Mouse (Mus musculus) heart, embryonic 14.5 days (tissue): ENCODE data around the gene Myo1d. TPM values are rescaled to one million over a fixed set of nuclear protein-coding genes. Genes with fewer than 3 reads are reported as not detected.

Experiments used
- ATAC-seq: fragments of 200-750 bp; cut with Nextera tagmentation; 2 replicates; pipeline ENCODE4 v1.8.0; 2017; ENCODE audit warnings: low read depth, moderate TSS enrichment; ENCODE audit not compliant: insufficient number of reproducible peaks, insufficient read depth, low FRiP score
- H3K27ac ChIP-seq, 2 experiments: fragments of 200-500 bp in 1 of 2; fragments of 300-500 bp in 1 of 2; sonication (generic) in 1 of 2; replicated peaks in 1 of 2; 2 replicates each; pipeline ENCODE4 v1.5.1; 2012 to 2014; ENCODE audit warnings: low read depth in 2 of 2, low read length in 2 of 2, control low read depth in 1 of 2, mild to moderate bottlenecking in 1 of 2, mixed read lengths in 1 of 2; ENCODE audit not compliant: control insufficient read depth in 1 of 2, insufficient read depth in 1 of 2
- H3K27me3 ChIP-seq: fragments of 300-500 bp; sonication (generic); 2 replicates; pipeline ENCODE4 v1.6.1; 2014; ENCODE audit warnings: mild to moderate bottlenecking, low read length, control low read depth; ENCODE audit not compliant: control insufficient read depth, insufficient read depth
- H3K36me3 ChIP-seq: fragments of 300-500 bp; sonication (generic); 2 replicates; pipeline ENCODE4 v1.6.1; 2014; ENCODE audit warnings: mild to moderate bottlenecking, control low read depth, low read length, mixed read lengths; ENCODE audit not compliant: control insufficient read depth, insufficient read depth
- H3K4me1 ChIP-seq, 2 experiments: fragments of 200-500 bp in 1 of 2; fragments of 300-500 bp in 1 of 2; sonication (generic) in 1 of 2; 2 replicates each; pipeline ENCODE4 v1.6.1; 2012 to 2014; ENCODE audit warnings: low read length in 2 of 2, control low read depth in 1 of 2, mixed read lengths in 1 of 2; ENCODE audit not compliant: control insufficient read depth in 2 of 2, insufficient read depth in 2 of 2
- H3K4me2 ChIP-seq: fragments of 300-500 bp; sonication (generic); 2 replicates; pipeline ENCODE4 v1.6.1; 2014; ENCODE audit warnings: mild to moderate bottlenecking, low read length
- H3K4me3 ChIP-seq, 2 experiments: fragments of 200-500 bp in 1 of 2; fragments of 300-500 bp in 1 of 2; sonication (generic) in 1 of 2; 2 replicates each; pipeline ENCODE4 v1.5.1; 2012 to 2014; ENCODE audit warnings: low read length in 2 of 2, mild to moderate bottlenecking in 2 of 2, control low read depth in 1 of 2, low read depth in 1 of 2, moderate library complexity in 1 of 2; ENCODE audit not compliant: control insufficient read depth in 1 of 2, insufficient read depth in 1 of 2
- H3K9ac ChIP-seq: fragments of 300-500 bp; sonication (generic); 2 replicates; pipeline ENCODE4 v1.6.1; 2014; ENCODE audit warnings: mild to moderate bottlenecking, low read length
- H3K9me3 ChIP-seq: fragments of 300-500 bp; sonication (generic); 2 replicates; pipeline ENCODE4 v1.6.1; 2016; ENCODE audit warnings: low read length, control low read depth; ENCODE audit not compliant: control insufficient read depth
- WGBS: fragments of 180-500 bp; shearing (Covaris S2); extraction: QIAGEN DNeasy Blood & Tissue Kit; methylation state at CpG from one replicate; pipeline ENCODE4 v1.1.7; 2014; 5-methylcytosine and 5-hydroxymethylcytosine counted together
- polyA plus RNA-seq: library from polyadenylated mRNA; unstranded; fragments of >200 nt; fragmentation: Nextera tagmentation; extraction: Ambion mirVana; gene quantifications from 2 replicates; pipeline ENCODE4 v1.2.1, GENCODE M21; 2014

Gene Myo1d
- polyA plus RNA-seq, 1 experiment from 2014 or later = 9.6 TPM

DNA sequence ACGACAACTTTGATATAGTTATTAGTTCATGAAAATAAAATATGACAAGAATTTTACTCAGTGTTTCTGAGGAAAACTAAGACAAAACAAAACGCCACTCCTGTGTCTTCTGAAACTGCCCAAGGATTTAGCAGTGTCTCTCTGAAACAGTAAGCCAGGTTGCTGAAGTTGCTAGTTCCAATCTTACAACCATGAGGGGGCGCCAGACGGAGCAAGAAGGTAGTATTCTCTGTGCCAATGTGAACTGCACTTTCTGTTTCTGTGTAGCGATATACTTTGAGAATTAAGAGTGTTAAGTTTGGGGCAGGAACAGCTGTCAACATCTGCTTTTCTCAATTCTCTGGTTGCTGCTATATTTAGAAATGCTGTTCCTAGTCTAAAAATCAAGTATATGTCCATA lies 165.4 kb downstream of the Myo1d start:
- 42% methylated on average over 5 of the region's 5 CpGs for WGBS
- Histone ChIP-seq H3K36me3 (no peaks in the 10 kb centered on the region), H3K9ac (no peak overlapping the region), H3K9me3 (no peaks in the 10 kb centered on the region), H3K27ac (no peak overlapping the region), H3K4me1 (no peaks in the 10 kb centered on the region), H3K27me3 (no peaks in the 10 kb centered on the region), H3K4me3 (no peak overlapping the region), H3K4me2 (no peak overlapping the region)
- ATAC-seq = no peak

DNA sequence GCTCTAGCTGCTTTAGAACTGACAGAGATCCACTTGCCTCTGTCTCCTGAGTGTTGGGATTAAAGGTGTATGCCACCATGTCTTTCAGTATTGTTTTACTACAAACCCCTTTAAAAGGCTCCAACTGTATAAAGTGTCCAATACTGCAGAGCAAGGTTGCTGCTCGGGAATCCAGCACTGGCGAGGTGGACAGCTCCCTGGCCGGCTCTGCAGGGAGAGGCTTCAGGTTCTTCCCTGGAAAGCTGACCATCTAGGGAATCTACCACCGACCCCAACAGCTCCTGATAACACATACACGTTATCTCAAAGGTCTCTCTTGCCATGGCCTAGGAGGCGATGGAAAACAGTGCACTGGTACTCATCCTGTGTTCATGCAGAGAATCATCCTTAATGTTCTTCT lies 166.3 kb downstream of the Myo1d start:
- H3K9ac ChIP-seq = no peak overlapping the region
- no peak overlapping the region for H3K4me3 ChIP-seq
- H3K4me1 ChIP-seq = no peaks in the 10 kb centered on the region
- no peak overlapping the region for H3K27ac ChIP-seq
- H3K36me3 ChIP-seq = no peaks in the 10 kb centered on the region
- H3K27me3 ChIP-seq = no peaks in the 10 kb centered on the region
- H3K4me2 ChIP-seq = no peak overlapping the region
- no peak for ATAC-seq
- no peaks in the 10 kb centered on the region for H3K9me3 ChIP-seq
- WGBS = 3% methylated on average over 6 of the region's 6 CpGs

DNA sequence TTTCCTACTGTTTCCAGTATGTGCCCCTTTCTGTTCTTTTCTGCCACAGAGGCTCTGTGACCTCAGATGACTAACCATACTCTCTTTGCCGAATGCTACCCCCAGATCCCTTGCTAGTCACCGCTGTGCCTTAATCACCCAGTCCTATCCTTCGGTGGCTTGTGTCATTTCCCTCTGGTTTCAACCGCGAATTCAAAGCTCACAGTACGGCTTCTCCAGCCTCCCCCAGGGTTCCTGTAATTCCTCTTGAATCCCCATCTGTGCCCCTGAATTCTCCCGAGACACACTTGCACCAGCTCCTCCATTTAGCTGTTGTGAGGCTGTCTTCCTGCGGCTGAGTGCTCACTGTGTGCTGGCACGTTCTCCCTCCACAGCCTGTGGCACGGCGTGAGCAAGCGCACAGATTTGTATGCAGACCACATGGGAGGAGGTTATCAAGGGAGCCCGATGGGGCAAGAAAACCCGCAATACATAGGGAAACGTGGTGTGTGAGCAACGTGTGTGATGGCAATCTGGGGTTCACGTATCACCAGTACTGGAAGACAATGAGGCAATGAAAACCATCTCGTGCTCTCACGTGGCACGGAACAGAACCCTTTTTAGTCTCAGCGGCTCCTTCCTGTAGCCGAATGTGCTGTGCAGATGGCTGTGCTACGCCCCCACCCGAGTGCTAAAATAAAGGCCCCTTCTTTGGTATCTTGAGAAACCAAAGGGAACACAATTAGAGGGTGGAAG lies 177.0 kb downstream of the Myo1d start:
- Histone ChIP-seq H3K9ac (peak overlapping the region; percentile 57), H3K4me1 (peaks cover 7 to 12% of the 10 kb centered on the region in 2 experiments; a peak in 2 of 4 replicates), H3K27me3 (no peaks in the 10 kb centered on the region), H3K9me3 (no peaks in the 10 kb centered on the region), H3K4me2 (peak overlapping the region; percentile 77), H3K36me3 (no peaks in the 10 kb centered on the region), H3K4me3 (peak overlapping the region; percentile 28 to 36), H3K27ac (no peak overlapping the region)
- ATAC-seq = no peak
- 3% methylated on average over 24 of the region's 24 CpGs for WGBS

DNA sequence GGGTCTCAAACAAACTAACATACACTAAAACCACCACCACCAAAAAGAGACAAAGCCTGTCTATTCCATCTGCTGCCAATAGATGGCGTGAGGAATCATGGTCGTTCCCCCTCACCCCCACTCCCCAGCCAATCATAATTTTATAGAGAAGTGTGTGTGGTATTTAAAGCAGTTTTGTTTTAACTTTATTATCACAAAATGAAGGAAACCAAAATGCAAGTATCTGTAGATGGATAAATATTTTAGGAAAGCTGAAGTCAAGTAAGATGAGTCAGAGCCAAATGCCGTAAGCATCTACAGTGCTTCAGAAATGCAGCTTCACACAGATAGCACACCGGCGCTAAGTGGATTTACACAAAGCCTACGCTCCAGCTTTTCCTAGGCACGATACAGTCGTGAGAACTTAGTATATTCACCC lies 177.8 kb downstream of the Myo1d start:
- H3K27ac ChIP-seq = no peak overlapping the region
- 16% methylated on average over 8 of the region's 8 CpGs for WGBS
- peaks cover 7 to 12% of the 10 kb centered on the region in 2 experiments; a peak in 2 of 4 replicates for H3K4me1 ChIP-seq
- no peaks in the 10 kb centered on the region for H3K27me3 ChIP-seq
- H3K4me3 ChIP-seq = no peak overlapping the region; a peak in 1 of 4 replicates
- no peaks in the 10 kb centered on the region for H3K9me3 ChIP-seq
- peak overlapping the region; percentile 57; the same call in 1 of the 2 replicates for H3K9ac ChIP-seq
- no peaks in the 10 kb centered on the region for H3K36me3 ChIP-seq
- ATAC-seq = no peak
- H3K4me2 ChIP-seq = peak overlapping the region; percentile 77

DNA sequence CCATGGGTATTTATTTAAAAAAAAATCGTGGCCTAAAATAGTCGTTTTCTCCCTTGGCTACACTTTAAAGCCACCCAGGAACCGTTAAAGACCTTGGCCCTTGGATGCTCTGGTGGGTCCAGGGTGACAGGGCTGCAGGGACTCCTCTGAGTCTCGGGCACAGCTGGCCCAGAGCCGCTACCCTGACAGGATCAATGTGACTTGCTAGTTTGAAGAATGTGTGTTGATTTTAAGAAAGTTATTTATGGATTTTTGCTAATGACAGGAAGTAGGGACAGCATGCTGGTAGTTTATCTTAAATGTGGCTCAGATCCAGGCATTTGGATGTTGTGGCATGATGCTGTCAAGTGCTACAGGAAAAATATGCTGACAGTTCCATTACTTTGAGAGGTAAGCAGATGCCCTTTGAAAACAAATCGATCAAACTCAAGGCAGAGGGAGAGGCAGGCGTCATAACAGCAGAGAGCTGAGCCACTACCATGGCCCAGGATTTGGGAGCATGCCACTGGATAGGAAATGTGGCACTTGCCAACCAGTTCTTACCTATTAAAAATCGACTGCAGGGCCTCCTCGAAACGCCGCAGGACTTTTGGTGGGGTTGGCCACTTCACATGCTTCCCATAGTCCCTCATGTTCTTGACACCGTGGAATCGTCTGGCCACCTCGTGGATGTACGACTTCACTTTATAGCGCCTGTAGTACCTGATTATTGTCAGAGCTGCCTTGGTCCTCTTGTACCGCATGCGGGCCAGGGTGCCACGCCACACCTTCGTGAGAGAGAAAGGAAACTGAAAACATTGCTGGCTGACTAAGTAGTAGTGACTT lies 178.6 kb downstream of the Myo1d start:
- no peak for ATAC-seq
- Histone ChIP-seq H3K4me2 (no peak overlapping the region), H3K4me3 (no peak overlapping the region), H3K9ac (no peak overlapping the region), H3K4me1 (peaks cover 7 to 12% of the 10 kb centered on the region in 2 experiments; a peak in 2 of 4 replicates), H3K36me3 (no peaks in the 10 kb centered on the region), H3K9me3 (no peaks in the 10 kb centered on the region), H3K27ac (no peak overlapping the region), H3K27me3 (no peaks in the 10 kb centered on the region)
- 67% methylated on average over 20 of the region's 20 CpGs for WGBS

DNA sequence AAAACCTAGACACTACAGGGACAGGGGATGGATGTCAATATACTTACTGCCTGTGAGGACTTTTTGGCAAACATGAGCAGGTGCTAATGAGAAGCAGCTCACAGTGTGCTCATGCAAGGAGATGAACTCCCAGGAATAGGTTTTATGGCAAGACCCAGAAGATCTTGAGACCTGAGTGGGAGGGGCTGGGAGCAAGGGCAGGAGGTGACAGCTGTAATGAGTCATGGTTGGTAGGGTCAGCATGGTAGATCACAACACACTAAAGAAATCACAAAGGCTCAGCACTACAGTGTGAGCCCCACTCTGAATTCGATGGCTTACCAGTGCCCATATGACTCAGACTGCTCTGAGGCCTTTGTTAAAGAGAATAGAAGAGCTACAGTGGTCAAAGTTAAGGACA lies 184.3 kb downstream of the Myo1d start:
- H3K4me2 ChIP-seq = no peak overlapping the region
- H3K4me3 ChIP-seq = no peak overlapping the region
- 67% methylated on average over 1 of the region's 1 CpGs for WGBS

DNA sequence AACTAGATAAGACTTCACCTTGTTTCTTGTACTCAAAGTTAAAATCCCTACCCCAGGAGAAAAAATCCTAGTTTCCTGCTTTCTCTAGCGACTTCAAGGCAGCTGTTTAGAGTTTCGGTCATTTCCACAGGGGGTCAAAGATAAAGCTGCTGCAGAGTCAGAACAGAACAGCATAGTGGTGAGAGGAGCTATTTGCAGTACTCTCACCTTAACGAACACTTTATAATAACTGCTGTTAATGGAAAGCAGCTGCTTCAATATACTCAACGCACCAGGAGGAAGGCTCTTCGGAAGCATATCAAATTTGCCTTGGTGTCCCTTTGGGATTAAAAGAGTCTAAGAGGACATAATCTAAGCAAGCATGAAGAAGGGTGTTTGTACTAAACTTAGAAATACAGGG lies 190.4 kb downstream of the Myo1d start:
- no peaks in the 10 kb centered on the region for H3K27me3 ChIP-seq
- no peak overlapping the region for H3K4me3 ChIP-seq
- no peak overlapping the region for H3K27ac ChIP-seq
- H3K9me3 ChIP-seq = peaks cover 4% of the 10 kb centered on the region; the same call in 1 of the 2 replicates
- 11% methylated on average over 5 of the region's 5 CpGs for WGBS
- ATAC-seq = no peak
- peaks cover 0 to 8% of the 10 kb centered on the region in 2 experiments; a peak in 1 of 4 replicates for H3K4me1 ChIP-seq
- no peak overlapping the region for H3K4me2 ChIP-seq
- no peak overlapping the region for H3K9ac ChIP-seq
- peaks cover 8% of the 10 kb centered on the region; the same call in 1 of the 2 replicates for H3K36me3 ChIP-seq

More for the DNA sequence above, 184.3 kb downstream of the Myo1d start:
- H3K27ac ChIP-seq = no peak overlapping the region
- H3K9ac ChIP-seq = no peak overlapping the region
- H3K27me3 ChIP-seq = no peaks in the 10 kb centered on the region
- peaks cover 8% of the 10 kb centered on the region; the same call in 1 of the 2 replicates for H3K36me3 ChIP-seq
- no peak for ATAC-seq
- H3K9me3 ChIP-seq = peaks cover 4% of the 10 kb centered on the region; the same call in 1 of the 2 replicates
- no peaks in the 10 kb centered on the region for H3K4me1 ChIP-seq
